Mouse (Mus musculus) cerebellum, postnatal 36 days (tissue): Measurements from ENCODE around the gene Cd1d1.
"Not testable (repeated sequence)": the region's sequence is repeated elsewhere in the genome, so short reads cannot be mapped to it uniquely, and the experiment has no call there.

Experiments
- DNase-seq, 2 experiments: peaks; one replicate each; pipeline ENCODE4 v3.0.0; 2021 to 2022; ENCODE audit warnings: mixed read lengths in 2 of 2

Cd1d1 gene

DNA sequence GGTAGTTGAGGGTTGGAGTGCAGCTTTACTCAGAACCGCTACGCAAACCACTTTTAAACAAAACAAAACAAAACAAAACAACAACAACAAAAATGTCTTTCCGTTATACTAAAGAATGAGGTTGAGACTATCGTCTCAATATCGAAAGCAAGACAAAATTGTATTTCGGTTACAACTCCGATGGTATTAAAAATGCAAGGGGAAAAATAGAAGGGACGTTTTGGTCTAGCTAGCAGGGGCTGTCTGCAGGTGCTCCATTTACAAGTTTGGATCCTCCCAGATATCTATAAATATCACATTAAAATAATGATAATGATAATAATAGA, at the start of gene Cd1d1:
Cd1d1 (minus strand) TSS at position 27 of the 326 bp plus-strand sequence.
- DNase-seq: no peak

DNA sequence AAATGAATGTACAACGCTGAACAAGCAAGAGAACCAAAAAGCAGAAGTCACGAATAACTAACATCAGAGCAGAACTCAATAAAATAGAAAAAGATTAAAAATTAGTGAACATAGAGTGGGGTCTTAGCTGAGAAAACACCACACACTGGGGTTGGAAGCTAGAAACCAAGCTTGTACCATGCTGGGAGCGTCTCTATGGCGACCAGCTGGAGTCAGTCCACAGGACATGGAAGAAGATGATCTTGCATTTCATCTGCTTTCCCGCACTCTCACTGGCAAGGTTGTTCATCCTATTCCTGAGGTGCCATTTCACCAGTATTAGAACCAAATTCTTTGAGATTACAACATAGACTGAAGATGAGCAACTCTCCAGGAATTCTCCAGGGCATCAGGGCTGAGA, 48.6 kb upstream of the Cd1d1 start:
- no peak for DNase-seq

GRCm38 (mm10) chr3:87041733-87042132, 42.5 kb upstream of the Cd1d1 start:
- no peak for DNase-seq

GRCm38 (mm10) chr3:87038500-87038899, 39.3 kb upstream of the Cd1d1 start:
- no peak for DNase-seq

GRCm38 (mm10) chr3:87034061-87034460, 34.8 kb upstream of the Cd1d1 start:
- DNase-seq: no peak

- peak; percentile 64 to 73 for DNase-seq
Observed at GRCm38 (mm10) chr3:87033357-87033756, 34.1 kb upstream of the Cd1d1 start.

GRCm38 (mm10) chr3:87030855-87031254, 31.6 kb upstream of the Cd1d1 start:
- DNase-seq: peak; percentile 51 to 65

GRCm38 (mm10) chr3:87017707-87018106, 18.5 kb upstream of the Cd1d1 start:
- no peak for DNase-seq

- no peak for DNase-seq
Observed at GRCm38 (mm10) chr3:87017001-87017400, 17.8 kb upstream of the Cd1d1 start.

DNA sequence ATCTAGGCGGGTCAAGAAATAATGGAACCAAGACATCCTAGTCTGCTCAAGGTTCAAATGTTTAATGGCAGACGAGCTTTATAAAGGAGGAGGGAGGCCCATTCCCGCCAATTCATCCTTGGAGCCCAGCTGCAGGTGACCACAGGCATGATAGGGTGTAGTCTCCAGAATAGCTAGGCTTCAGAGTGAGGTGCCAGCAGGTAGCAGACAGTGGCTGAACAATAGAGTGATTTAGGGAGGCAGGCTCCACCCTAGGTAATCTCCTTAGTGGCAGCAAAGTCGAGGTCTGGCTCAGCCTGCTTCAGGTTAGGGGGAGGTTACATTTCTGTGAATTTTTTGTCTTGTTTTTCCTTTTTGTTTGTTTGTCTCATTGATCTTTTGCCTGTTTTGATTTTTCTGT, 16.7 kb upstream of the Cd1d1 start:
- DNase-seq: no peak

DNA sequence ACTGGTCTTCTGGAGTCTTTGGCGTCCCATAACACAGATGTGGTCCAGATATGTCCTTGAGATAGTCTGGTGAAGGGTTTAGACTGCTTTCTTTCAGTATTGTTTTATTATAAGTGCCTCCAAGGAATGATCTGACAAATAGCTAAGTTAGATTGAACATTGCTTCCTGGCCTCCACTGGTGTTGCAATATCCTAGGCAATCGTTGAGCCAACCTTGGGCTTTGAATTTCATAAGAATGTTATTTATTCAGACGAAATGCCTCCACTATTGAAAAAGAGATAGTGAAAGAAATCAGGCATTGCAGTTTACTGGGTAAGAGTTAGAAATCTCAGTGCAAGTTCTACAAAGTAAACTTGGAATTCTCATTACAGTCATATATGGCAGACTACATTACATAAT, 13.2 kb upstream of the Cd1d1 start:
- DNase-seq: not testable (repeated sequence)

DNA sequence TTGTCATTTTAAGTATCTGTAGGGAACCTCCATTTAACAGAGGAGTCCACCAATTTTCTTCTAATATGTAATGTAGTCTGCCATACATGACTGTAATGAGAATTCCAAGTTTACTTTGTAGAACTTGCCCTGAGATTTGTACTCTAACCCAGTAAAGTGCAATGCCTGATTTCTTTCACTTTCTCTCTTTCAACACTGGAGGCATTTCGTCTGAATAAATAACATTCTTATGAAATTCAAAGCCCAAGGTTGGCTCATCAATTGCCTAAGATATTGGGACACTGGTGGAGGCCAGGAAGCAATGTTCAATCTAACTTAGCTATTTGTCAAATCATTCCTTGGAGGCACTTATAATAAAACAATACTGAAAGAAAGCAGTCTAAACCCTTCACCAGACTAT, 9.0 kb upstream of the Cd1d1 start:
- not testable (repeated sequence) for DNase-seq

DNA sequence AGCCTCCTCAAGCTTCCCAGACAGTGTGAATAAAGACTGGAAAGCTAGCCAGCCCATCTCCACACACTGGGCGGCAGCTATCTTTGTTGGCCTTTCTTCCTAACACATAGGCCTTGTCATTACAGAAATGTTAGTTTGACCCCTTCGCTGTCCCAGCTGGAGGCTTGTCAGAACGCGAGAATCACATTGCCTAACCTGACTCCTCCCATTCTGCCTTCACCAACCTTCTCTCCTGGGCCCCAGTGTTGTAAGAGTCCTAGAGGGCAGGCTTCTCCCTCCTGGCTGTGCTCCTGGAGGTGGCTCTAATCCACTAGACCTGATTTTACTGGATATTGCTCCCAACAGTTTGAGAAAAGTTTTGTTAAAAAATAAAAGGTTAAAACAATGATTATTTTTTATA, 1.4 kb upstream of the Cd1d1 start:
- no peak for DNase-seq

GRCm38 (mm10) chr3:87000051-87000450, 810 bp upstream of the Cd1d1 start:
- no peak for DNase-seq

DNA sequence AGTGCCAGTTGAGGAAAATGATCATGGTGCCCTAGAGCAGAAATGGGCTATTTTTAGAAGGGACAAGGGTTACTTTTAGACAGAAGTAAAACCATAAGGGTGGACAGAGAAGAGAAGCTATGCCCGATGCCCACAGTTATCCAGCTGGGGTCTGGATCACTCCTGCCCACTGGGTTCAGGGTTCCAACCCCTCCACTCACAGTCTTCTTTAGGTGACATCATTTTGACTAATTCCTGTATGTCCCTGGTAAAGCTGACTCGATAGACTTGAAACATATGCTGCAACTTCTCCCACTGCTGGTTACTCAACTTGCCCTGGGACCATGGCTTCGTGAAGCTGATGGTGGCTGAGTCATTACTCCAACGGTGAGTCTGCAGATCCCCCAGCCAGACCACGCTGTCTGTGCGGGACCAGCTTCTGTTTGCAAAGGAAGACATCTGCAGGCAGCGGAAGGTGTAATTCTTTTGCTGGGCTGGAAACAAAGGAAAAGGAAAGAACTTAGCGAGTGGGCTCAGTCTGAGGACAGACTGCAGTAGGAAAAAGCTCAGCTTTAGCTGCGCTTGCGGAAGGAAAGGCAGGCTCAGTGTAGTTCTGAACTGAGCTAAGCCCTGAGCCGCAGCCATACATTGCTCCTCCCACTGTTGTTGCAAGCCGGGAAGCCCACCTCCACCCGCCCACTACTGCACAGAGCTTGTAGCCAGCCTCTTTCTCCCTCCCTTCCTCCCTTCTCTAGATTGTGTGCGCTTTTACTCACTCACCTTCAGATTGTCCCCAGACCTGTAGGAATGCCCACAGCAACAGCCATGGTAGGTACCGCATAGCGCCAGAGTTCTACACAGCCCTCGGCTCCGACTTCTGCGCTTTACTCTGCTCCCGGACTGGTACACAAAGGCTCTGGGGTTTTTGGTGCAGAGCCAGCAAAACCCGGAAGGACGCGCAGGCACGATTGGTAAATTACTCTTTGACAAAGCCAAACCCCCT, 517 bp downstream of the Cd1d1 start:
- DNase-seq: peak; percentile 42 to 51

DNA sequence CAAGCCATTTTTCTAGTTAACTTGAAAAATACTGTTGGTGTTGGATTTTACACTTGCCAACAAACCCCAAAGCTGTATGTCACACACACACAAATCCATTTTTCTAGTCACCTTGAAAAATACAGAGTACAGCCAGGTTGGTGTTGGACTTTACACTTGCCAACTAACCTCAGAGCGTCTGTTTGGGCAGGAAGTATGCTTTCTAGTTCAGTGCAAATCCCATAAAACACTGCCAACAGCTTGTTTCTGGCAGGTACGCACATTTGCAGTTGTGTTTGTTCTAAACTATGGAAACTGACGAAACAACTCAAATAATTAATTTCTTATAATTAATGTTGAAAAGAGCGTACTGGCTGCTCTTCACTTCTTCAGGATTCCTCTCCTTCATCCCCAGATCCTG, 3.1 kb downstream of the Cd1d1 start:
- DNase-seq: no peak

- no peak for DNase-seq
Observed at GRCm38 (mm10) chr3:86995381-86995780, 3.9 kb downstream of the Cd1d1 start.

- DNase-seq: not testable (repeated sequence)
Observed at GRCm38 (mm10) chr3:86986969-86987368, 12.3 kb downstream of the Cd1d1 start.

DNA sequence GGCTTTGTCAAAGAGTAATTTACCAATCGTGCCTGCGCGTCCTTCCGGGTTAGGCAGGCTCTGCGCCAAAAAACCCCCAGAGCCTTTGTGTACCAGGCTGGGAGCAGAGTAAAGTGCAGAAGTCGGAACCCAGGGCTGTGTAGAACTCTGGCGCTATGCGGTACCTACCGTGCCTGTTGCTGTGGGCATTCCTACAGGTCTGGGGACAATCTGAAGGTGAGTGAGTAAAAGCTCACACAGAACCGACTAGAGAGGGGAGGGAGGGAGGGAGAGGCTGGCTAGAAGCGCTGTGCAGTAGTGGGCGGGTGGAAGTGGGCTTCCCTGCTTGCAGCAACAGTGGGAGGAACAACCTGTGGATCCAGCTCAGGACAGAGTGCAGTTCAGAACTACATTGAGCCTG, 12.8 kb downstream of the Cd1d1 start:
- DNase-seq: no peak

DNA sequence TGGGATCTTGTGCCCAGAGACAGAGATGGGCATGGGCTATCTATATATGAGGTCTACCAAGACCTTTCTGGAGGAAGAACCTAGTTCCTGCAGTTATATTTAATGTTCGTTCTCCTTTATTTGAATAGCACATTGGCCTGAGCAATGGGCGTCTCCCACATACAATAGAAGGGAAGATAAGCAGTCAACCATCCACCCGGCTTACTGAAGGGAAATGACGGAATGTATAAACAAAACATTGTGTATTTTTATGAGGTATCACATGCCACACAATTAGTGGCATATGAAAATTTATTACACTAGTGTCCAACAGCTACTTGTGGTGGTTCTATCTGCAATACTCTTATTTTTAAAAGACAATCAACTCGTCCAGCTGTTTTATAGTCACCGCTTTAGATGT, 15.9 kb downstream of the Cd1d1 start:
- DNase-seq: no peak

- peak; percentile 51 to 84 for DNase-seq
Observed at GRCm38 (mm10) chr3:86976546-86976945, 22.7 kb downstream of the Cd1d1 start.

- no peak for DNase-seq
Observed at GRCm38 (mm10) chr3:86975150-86975549, 24.1 kb downstream of the Cd1d1 start.

DNA sequence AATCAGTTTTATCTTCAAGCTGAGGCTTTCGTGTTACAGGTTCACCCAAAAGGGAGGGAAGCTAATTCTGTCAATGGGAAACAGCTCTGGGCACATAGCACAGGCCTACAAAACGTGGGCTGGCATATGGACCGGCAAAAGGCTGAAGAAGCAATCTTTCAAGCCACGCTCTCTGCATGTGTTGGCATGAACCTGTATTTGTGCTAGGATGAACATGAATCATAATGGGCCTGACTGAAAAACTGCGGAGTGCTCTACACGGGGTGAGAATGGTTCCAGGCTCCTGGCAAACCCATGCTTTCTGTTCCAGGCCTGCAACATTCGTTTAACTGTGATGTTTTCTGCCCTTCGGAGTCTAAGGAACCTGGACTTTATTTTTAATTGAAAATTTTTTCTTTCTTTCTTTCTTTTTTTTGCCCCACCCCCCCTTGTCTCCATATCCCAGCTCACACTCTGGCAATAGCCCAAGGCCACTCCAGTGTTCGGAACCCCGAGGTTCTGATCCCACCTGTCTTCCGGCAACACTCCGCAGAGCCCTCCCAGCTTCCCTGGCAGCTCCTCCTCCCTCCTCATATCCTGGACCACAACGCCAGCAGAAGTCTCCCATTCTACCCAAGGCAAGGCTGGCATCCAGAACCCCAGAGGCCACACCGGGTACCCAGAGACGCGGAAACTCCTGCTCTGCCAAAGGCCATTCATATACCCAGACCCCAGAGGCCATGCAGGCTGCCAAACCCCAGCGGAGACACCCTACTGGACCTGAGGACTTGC, 36.4 kb downstream of the Cd1d1 start:
- peak; percentile 62 to 67 for DNase-seq

DNA sequence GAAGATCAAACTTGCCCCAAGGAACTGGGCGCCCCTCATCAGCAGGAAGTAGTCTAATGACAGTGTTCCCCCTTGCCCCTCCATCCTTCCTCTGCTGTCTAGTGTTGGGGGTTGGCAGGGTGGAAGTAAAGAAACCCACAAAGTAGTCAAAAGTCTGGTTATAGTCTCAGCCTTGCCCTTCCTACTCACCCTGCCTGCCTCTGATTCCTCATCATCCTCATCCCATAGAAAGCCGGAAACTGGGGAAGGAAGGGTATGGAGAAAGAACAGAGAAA, 37.9 kb downstream of the Cd1d1 start:
- DNase-seq: no peak
